Mouse (Mus musculus) intestine, embryonic 15.5 days (tissue): ENCODE data around the gene 1700001L19Rik. TPM values are rescaled to one million over a fixed set of nuclear protein-coding genes. Genes with fewer than 3 reads are reported as not detected.

Source experiments
- ATAC-seq: fragments of 200-750 bp; cut with Nextera tagmentation; 2 replicates; pipeline ENCODE4 v1.8.0; 2017; ENCODE audit warnings: moderate TSS enrichment, moderate library complexity
- H3K27ac ChIP-seq: fragments of 300-500 bp; sonication (generic); 2 replicates; pipeline ENCODE4 v1.5.1; 2015; ENCODE audit warnings: mild to moderate bottlenecking, inconsistent platforms
- H3K27me3 ChIP-seq: fragments of 300-500 bp; sonication (generic); replicated peaks from 2 replicates; pipeline ENCODE4 v1.6.1; 2015; ENCODE audit warnings: inconsistent platforms
- H3K36me3 ChIP-seq: fragments of 300-500 bp; sonication (generic); 2 replicates; pipeline ENCODE4 v1.6.1; 2015; ENCODE audit warnings: inconsistent platforms
- H3K4me1 ChIP-seq: fragments of 300-500 bp; sonication (generic); replicated peaks from 2 replicates; pipeline ENCODE4 v1.6.1; 2015; ENCODE audit warnings: inconsistent platforms
- H3K4me2 ChIP-seq: fragments of 300-500 bp; sonication (generic); replicated peaks from 2 replicates; pipeline ENCODE4 v1.6.1; 2015; ENCODE audit warnings: mild to moderate bottlenecking, inconsistent platforms
- H3K4me3 ChIP-seq: fragments of 300-500 bp; sonication (generic); replicated peaks from 2 replicates; pipeline ENCODE4 v1.5.1; 2015; ENCODE audit warnings: inconsistent platforms
- H3K9ac ChIP-seq: fragments of 300-500 bp; sonication (generic); 2 replicates; pipeline ENCODE4 v1.6.1; 2015; ENCODE audit warnings: inconsistent platforms
- H3K9me3 ChIP-seq: fragments of 300-500 bp; sonication (generic); 2 replicates; pipeline ENCODE4 v1.6.1; 2016; ENCODE audit warnings: inconsistent platforms
- WGBS: fragments of 180-500 bp; shearing (Covaris S2); methylation state at CpG from one replicate; pipeline ENCODE4 v1.1.7; 2015; 5-methylcytosine and 5-hydroxymethylcytosine counted together
- polyA plus RNA-seq: library from polyadenylated mRNA; unstranded; fragments of >200 nt; fragmentation: Nextera tagmentation; extraction: Ambion mirVana; gene quantifications from 2 replicates; pipeline ENCODE4 v1.2.1, GENCODE M21; 2015

The 1700001L19Rik gene
- polyA plus RNA-seq, 1 experiment from 2014 or later = 0.35 TPM

- peaks cover 20% of the 10 kb centered on the region for H3K36me3 ChIP-seq
- peak overlapping the region; percentile 74 for H3K4me2 ChIP-seq
- peak; percentile 29 for ATAC-seq
- H3K4me3 ChIP-seq = peak overlapping the region; percentile 78
- WGBS = 0% methylated on average over 11 of the region's 11 CpGs
- peak overlapping the region; percentile 75 for H3K9ac ChIP-seq
- no peaks in the 10 kb centered on the region for H3K27me3 ChIP-seq
- 0 out of 2 replicates have a peak, but pooled peaks cover 6% of the 10 kb centered on the region for H3K4me1 ChIP-seq
- peak overlapping the region; percentile 86 for H3K27ac ChIP-seq
- no peaks in the 10 kb centered on the region for H3K9me3 ChIP-seq
These were observed 14.8 kb upstream of the 1700001L19Rik start for GRCm38 (mm10) chr13:68582517-68582780.

DNA sequence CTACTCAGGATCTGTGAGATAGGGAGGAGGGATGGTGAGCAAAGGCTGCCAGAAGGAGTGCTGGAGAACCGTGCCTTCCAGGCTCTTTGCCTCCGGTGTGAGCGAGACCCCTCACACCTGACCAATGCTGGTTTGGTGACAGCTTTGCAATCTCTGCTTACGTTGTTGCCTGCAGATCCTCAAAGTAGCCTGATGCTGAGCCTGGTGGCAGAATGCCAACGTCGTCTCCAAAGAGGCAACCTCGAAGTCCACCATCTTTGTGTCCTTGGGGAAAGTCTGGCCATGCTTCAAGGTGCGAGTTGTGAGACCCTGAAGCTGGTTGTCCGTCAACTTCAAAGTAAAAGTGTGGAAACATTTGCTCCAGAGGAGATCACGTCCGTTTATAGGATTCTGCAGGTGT is 13.3 kb upstream of the 1700001L19Rik start:
- Histone ChIP-seq H3K27me3 (no peaks in the 10 kb centered on the region), H3K36me3 (peaks cover 27% of the 10 kb centered on the region), H3K9me3 (no peaks in the 10 kb centered on the region), H3K9ac (no peak overlapping the region), H3K4me2 (no peak overlapping the region), H3K4me3 (no peak overlapping the region), H3K27ac (no peak overlapping the region), H3K4me1 (0 out of 2 replicates have a peak, but pooled peaks cover 6% of the 10 kb centered on the region)
- WGBS = 89% methylated on average over 11 of the region's 11 CpGs
- ATAC-seq = no peak

DNA sequence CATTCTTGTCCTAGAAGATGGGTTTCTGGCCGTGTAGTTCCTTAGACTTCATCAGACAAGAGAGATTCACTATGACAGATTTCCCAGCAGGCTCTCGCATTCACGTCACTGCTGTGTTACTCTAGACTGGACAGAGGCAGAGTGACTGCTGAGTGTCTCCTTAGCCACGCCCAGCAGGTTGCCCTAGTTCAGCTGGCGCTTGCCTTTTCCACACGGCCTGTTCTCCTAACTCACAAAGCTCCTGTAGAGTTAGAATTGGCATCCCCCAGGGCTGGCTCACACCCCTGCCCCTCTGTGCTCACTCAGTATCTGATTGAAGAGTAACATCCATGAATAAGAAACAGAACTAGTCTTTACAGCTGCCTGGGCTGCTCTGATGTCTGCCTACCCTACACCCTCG is 11.8 kb upstream of the 1700001L19Rik start:
- no peak overlapping the region for H3K27ac ChIP-seq
- H3K9me3 ChIP-seq = no peaks in the 10 kb centered on the region
- no peaks in the 10 kb centered on the region for H3K27me3 ChIP-seq
- 0 out of 2 replicates have a peak, but pooled peaks cover 6% of the 10 kb centered on the region for H3K4me1 ChIP-seq
- no peak for ATAC-seq
- no peak overlapping the region for H3K4me3 ChIP-seq
- no peak overlapping the region for H3K4me2 ChIP-seq
- 84% methylated on average over 7 of the region's 7 CpGs for WGBS
- peaks cover 32% of the 10 kb centered on the region for H3K36me3 ChIP-seq
- H3K9ac ChIP-seq = no peak overlapping the region

DNA sequence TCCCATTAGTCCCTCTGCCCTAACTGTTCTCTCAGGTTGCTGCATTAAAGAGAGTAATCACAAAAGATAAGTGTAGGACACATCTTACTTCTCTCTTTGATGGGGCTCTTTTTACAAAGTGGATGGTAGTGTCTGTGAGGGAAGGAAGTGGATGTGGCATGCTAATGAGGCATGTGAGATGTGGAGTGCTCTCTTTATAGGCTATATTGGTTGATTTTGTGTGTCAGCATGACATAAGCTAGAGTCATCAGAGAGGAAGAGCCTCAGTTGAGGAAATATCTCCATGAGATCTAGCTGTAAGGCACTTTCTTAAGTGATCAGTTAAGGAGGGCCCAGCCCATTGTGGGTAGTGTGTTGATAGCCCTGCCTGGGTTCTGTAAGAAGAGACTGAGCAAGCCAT is 8.9 kb upstream of the 1700001L19Rik start:
- Histone ChIP-seq H3K4me1 (0 out of 2 replicates have a peak, but pooled peaks cover 6% of the 10 kb centered on the region), H3K27me3 (no peaks in the 10 kb centered on the region), H3K4me3 (no peak overlapping the region), H3K27ac (no peak overlapping the region), H3K9me3 (no peaks in the 10 kb centered on the region), H3K9ac (no peak overlapping the region), H3K36me3 (peaks cover 46% of the 10 kb centered on the region), H3K4me2 (no peak overlapping the region)
- ATAC-seq = no peak

- no peak overlapping the region for H3K9ac ChIP-seq
- H3K4me3 ChIP-seq = no peak overlapping the region
- H3K9me3 ChIP-seq = no peaks in the 10 kb centered on the region
- H3K27ac ChIP-seq = no peak overlapping the region
- WGBS = 80% methylated on average over 1 of the region's 1 CpGs
- peaks cover 21% of the 10 kb centered on the region for H3K36me3 ChIP-seq
- no peak overlapping the region for H3K4me2 ChIP-seq
- ATAC-seq = no peak
- no peaks in the 10 kb centered on the region for H3K27me3 ChIP-seq
- no peaks in the 10 kb centered on the region for H3K4me1 ChIP-seq
These were observed 3.4 kb upstream of the 1700001L19Rik start for GRCm38 (mm10) chr13:68593797-68594196.

DNA sequence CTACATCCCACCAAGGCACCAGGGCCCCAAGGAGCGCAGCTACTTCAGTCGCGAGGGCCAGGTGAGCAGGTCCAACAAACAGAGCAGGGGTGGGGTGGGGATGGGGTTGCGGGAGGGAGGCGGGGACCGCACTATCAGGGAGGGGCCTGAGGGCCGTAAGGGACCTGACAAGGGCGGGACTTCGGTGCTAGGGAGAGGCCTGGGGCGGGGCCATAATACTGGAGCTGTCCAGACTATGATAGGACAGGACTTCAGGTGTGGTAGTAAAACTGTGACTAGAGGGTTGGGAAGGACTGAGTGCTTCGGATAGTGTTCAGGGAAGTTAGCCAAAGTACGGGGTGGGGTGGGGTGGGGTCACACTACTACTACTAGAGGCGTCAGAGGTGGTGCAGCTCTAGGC is 446 bp downstream of the 1700001L19Rik start:
- peaks cover 4% of the 10 kb centered on the region for H3K36me3 ChIP-seq
- no peak overlapping the region for H3K9ac ChIP-seq
- H3K4me3 ChIP-seq = peak overlapping the region; percentile 19
- peak; percentile 96 for ATAC-seq
- no peak overlapping the region for H3K27ac ChIP-seq
- H3K9me3 ChIP-seq = no peaks in the 10 kb centered on the region
- no peaks in the 10 kb centered on the region for H3K27me3 ChIP-seq
- H3K4me2 ChIP-seq = peak overlapping the region; percentile 53
- WGBS = 10% methylated on average over 13 of the region's 13 CpGs
- H3K4me1 ChIP-seq = no peaks in the 10 kb centered on the region

- Histone ChIP-seq H3K27me3 (no peaks in the 10 kb centered on the region), H3K36me3 (no peaks in the 10 kb centered on the region), H3K27ac (no peak overlapping the region), H3K4me3 (no peak overlapping the region), H3K9me3 (no peaks in the 10 kb centered on the region), H3K9ac (no peak overlapping the region), H3K4me1 (no peaks in the 10 kb centered on the region), H3K4me2 (no peak overlapping the region)
- ATAC-seq = no peak
These were observed 1.7 kb downstream of the 1700001L19Rik start for GRCm38 (mm10) chr13:68598953-68599352.

DNA sequence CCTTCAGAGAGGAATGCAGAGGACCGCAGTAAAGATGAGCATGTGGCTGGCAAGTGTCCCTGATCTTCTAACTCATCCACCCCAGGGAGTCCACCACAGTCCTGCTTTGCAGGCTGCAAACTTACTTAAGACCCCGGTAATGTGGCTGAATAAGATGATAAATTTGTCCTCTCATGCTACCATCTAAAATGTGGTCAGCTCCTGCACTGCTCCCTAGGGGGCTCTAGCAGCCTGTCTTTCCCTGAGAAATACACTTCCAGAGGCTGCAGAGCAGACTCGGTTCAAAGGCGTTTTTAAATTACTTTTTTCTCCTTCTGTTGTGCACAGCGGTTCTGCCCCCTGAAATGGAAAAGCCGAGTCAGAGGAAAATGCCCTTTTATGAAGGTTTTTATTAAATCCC is 4.0 kb downstream of the 1700001L19Rik start:
- Histone ChIP-seq H3K4me2 (no peak overlapping the region), H3K27me3 (no peaks in the 10 kb centered on the region), H3K9me3 (no peaks in the 10 kb centered on the region), H3K27ac (no peak overlapping the region), H3K4me3 (no peak overlapping the region), H3K9ac (no peak overlapping the region), H3K36me3 (no peaks in the 10 kb centered on the region), H3K4me1 (peaks cover 4% of the 10 kb centered on the region; the same call in 1 of the 2 replicates)
- whole genome bisulfite sequencing = 16% methylated on average over 6 of the region's 6 CpGs
- no peak for ATAC-seq

DNA sequence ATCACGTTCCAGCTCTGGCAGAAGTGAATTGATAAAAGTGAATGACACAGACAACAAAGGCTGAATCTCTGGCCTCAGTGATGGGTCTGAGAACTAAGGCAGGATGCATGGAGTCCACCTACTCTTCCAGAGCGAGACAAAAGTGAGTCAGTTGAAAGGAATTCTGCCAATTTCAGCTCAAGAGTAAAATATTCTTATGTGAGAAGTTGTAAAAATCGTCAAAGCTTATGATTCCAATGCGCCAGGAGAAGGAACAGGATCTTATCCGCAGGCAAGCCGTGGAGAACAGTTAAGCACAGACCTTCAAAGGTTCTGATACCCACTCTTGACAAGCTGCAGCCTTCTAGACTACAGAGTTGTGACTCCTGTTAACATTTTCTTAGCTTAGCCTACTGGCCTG is 5.9 kb downstream of the 1700001L19Rik start:
- no peaks in the 10 kb centered on the region for H3K9me3 ChIP-seq
- 79% methylated on average over 6 of the region's 6 CpGs for WGBS
- H3K4me1 ChIP-seq = peaks cover 5% of the 10 kb centered on the region; the same call in 1 of the 2 replicates
- no peak for ATAC-seq
- no peaks in the 10 kb centered on the region for H3K27me3 ChIP-seq
- no peak overlapping the region for H3K27ac ChIP-seq
- no peak overlapping the region for H3K4me2 ChIP-seq
- H3K4me3 ChIP-seq = no peak overlapping the region
- no peak overlapping the region for H3K9ac ChIP-seq
- H3K36me3 ChIP-seq = no peaks in the 10 kb centered on the region

- Histone ChIP-seq H3K27me3 (no peaks in the 10 kb centered on the region), H3K4me2 (peak overlapping the region; percentile 58), H3K27ac (no peak overlapping the region), H3K4me1 (peaks cover 9% of the 10 kb centered on the region; the same call in 1 of the 2 replicates), H3K36me3 (no peaks in the 10 kb centered on the region), H3K9me3 (no peaks in the 10 kb centered on the region), H3K4me3 (peak overlapping the region; percentile 25), H3K9ac (no peak overlapping the region)
- WGBS = 0% methylated on average over 8 of the region's 11 CpGs
- peak; percentile 90 for ATAC-seq
These were observed 8.5 kb downstream of the 1700001L19Rik start for GRCm38 (mm10) chr13:68605689-68606126.

GRCm38 (mm10) chr13:68607652-68608405 is 10.6 kb downstream of the 1700001L19Rik start:
- Histone ChIP-seq H3K4me3 (peak overlapping the region; percentile 17), H3K9me3 (no peaks in the 10 kb centered on the region), H3K27me3 (no peaks in the 10 kb centered on the region), H3K4me2 (peak overlapping the region; percentile 49), H3K27ac (no peak overlapping the region), H3K4me1 (peaks cover 9% of the 10 kb centered on the region; the same call in 1 of the 2 replicates), H3K36me3 (no peaks in the 10 kb centered on the region), H3K9ac (no peak overlapping the region)
- ATAC-seq = peak; percentile 47; the same call in 1 of the 2 replicates
- 39% methylated on average over 21 of the region's 21 CpGs for WGBS

DNA sequence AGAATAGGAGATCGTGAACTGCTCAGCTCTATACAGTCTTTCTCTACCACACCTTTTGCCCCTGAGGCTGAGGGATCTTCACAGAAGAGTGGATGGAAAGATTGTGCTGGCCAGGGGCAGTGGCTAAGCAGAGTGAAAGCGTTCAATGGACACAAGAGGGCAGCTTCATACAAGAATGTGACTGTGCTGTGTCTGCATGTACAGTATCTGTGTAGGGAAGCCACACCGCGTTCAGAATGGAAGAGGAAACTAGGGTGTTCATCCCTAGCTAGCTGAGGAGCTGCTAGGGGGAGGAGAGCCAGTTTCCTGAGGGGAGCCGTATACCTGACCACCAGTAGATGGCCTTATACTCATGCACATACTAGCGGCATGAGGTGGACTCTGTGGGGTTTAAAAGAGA is 25.6 kb downstream of the 1700001L19Rik start:
- H3K4me1 ChIP-seq = no peaks in the 10 kb centered on the region
- no peak for ATAC-seq
- no peak overlapping the region for H3K9ac ChIP-seq
- no peak overlapping the region for H3K4me2 ChIP-seq
- no peak overlapping the region for H3K27ac ChIP-seq
- WGBS = 62% methylated on average over 6 of the region's 6 CpGs
- no peaks in the 10 kb centered on the region for H3K36me3 ChIP-seq
- H3K9me3 ChIP-seq = no peaks in the 10 kb centered on the region
- H3K4me3 ChIP-seq = no peak overlapping the region
- no peaks in the 10 kb centered on the region for H3K27me3 ChIP-seq

DNA sequence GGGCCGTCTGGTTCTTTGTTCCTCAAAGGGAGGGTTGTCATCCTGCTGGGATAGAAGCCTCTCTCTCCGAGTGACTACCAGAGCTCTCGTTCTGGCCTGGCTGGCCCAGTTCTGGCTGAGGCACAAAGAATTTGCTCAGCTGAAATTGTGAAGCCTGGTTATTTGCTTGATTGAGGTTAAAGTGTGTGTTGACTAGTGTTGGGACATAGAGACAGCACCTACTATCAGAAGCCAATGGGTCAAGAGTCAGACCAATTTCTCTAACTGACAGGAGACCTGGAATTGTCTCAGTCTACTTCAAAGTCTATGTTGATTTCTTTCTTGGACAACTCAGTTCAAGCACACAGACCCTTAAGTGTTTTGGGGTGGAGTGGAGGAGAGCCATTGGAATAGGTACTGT is 29.8 kb downstream of the 1700001L19Rik start:
- no peak for ATAC-seq

More for the DNA sequence above, 29.8 kb downstream of the 1700001L19Rik start:
- no peaks in the 10 kb centered on the region for H3K4me1 ChIP-seq
- H3K9ac ChIP-seq = no peak overlapping the region
- no peaks in the 10 kb centered on the region for H3K27me3 ChIP-seq
- H3K36me3 ChIP-seq = no peaks in the 10 kb centered on the region
- WGBS = 82% methylated on average over 3 of the region's 3 CpGs
- no peak overlapping the region for H3K27ac ChIP-seq
- no peak overlapping the region for H3K4me3 ChIP-seq
- no peaks in the 10 kb centered on the region for H3K9me3 ChIP-seq
- no peak overlapping the region for H3K4me2 ChIP-seq
